Comparison of ENCODE assay signal across 8 mouse cellular contexts in the genomic region with DNA sequence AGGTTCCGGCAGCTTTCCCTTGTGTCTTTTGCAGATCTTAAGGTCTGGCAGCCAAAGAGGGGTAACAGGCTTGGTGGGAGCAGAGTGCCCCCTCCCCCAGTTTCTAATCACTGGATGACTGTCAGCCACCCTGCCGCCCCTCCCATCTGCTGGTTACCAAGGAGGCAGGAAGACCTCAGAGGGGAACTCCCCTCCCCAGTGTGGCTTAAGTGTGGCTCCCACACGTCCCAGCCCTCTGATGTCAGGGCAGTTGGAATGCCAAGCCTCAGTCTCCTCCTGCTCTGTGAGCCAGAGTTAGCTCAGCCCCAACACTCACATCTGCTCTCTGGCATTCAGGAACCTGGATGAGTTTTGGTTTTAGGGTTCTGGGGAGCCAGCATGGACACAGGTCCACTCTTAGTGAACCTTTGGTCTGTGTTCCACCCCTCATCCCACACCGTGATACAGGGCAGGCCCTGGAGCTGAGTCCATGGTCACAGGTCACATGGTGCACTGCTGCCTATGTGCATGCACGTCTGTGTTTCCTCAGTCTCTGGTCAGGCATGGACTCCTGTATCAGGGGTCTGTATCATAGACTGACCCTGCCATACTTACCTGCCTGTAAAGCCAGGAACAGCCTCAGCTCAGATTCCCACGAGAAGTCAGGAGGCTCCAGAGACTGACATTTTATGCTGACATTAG. TPM values are rescaled to one million over a fixed set of nuclear protein-coding genes. Genes with fewer than 3 reads are reported as not detected.
A peak's percentile ranks its signal among the peaks of the same experiment; 100 is the strongest.
DNase-seq lines count a peak whose midpoint lies in the region; ATAC-seq lines count a peak whose summit lies in the region.

No protein-coding gene starts in this region.

- 0 out of 2 replicates have a peak overlapping the region, but pooled peaks have one; percentile 42 for H3K9ac ChIP-seq in heart, embryonic 13.5 days
- no peak overlapping the region for H3K9ac ChIP-seq in liver, embryonic 11.5 days (ENCODE audit: low read depth, low read length)

- peak overlapping the region; percentile 56 for H3K27ac ChIP-seq in heart, embryonic 13.5 days (replicated peaks)
- H3K27ac ChIP-seq in liver, embryonic 11.5 days (ENCODE audit: low read depth, low read length), result no peak overlapping the region

- peaks cover 36% of the 10 kb centered on the region for H3K4me1 ChIP-seq in heart, embryonic 13.5 days
- H3K4me1 ChIP-seq in liver, embryonic 11.5 days (replicated peaks; ENCODE audit: control insufficient read depth, insufficient read depth, low read length), result no peaks in the 10 kb centered on the region

- H3K36me3 ChIP-seq in heart, embryonic 13.5 days, result peaks cover 78% of the 10 kb centered on the region
- peaks cover 20% of the 10 kb centered on the region for H3K36me3 ChIP-seq in liver, embryonic 11.5 days (ENCODE audit: control insufficient read depth, insufficient read depth, low read length)

- H3K4me3 ChIP-seq in heart, embryonic 13.5 days, result no peak overlapping the region
- no peak overlapping the region for H3K4me3 ChIP-seq in liver, embryonic 11.5 days (ENCODE audit: low read depth, low read length)

- H3K4me2 ChIP-seq in heart, embryonic 13.5 days, result no peak overlapping the region
- no peak overlapping the region for H3K4me2 ChIP-seq in liver, embryonic 11.5 days

- H3K9me3 ChIP-seq in heart, embryonic 13.5 days, result no peaks in the 10 kb centered on the region
- H3K9me3 ChIP-seq in liver, embryonic 11.5 days (ENCODE audit: control insufficient read depth, low read length), result no peaks in the 10 kb centered on the region

- H3K27me3 ChIP-seq in heart, embryonic 13.5 days (replicated peaks), result 0 out of 2 replicates have a peak, but pooled peaks cover 3% of the 10 kb centered on the region
- no peaks in the 10 kb centered on the region for H3K27me3 ChIP-seq in liver, embryonic 11.5 days (replicated peaks; ENCODE audit: control insufficient read depth, insufficient read depth, low read length)

- DNase-seq in 3T3-L1 (ENCODE audit: low read depth, low spot score) (peak; percentile 83), NIH3T3 (ENCODE audit: low read depth) (peak; percentile 71)
- DNase-seq in liver, embryonic 11.5 days (ENCODE audit: low spot score), result no peak
- DNase-seq in frontal cortex, postnatal 25 days (ENCODE audit: low spot score in 2 of 2), result no peak
- DNase-seq in adrenal gland, adult (ENCODE audit: inconsistent age in 2 of 2, low spot score in 1 of 2), result no peak
- no peak for DNase-seq in layer of hippocampus, adult 9-10 months (ENCODE audit: low spot score)

- 42% methylated on average over 6 of the region's 6 CpGs for WGBS in heart, embryonic 13.5 days
- 68% methylated on average over 6 of the region's 6 CpGs for WGBS in liver, embryonic 11.5 days

- ATAC-seq in heart, embryonic 13.5 days (ENCODE audit: extremely low read depth, insufficient number of reproducible peaks, low FRiP score, low TSS enrichment), result no peak
- ATAC-seq in liver, embryonic 11.5 days (replicated peaks; ENCODE audit: low FRiP score), result 0 out of 2 replicates have a peak, but pooled peaks have one; percentile 18
- no peak for ATAC-seq in granulocyte monocyte progenitor cell, adult 5-6 weeks (replicated peaks; ENCODE audit: poor library complexity, severe bottlenecking)

RNA-seq across cellular contexts. Expression of a gene that starts 45.2 kb away (rescaled TPM):
- polyA plus RNA-seq in heart, embryonic 13.5 days (2015; fragmentation: Nextera tagmentation; extraction: Ambion mirVana), result 59.4 and 60.0 TPM in 2 replicates
- polyA plus RNA-seq in liver, embryonic 11.5 days (2014; fragmentation: Nextera tagmentation; extraction: Ambion mirVana), result 30.3 and 33.2 TPM in 2 replicates
- total RNA-seq in granulocyte monocyte progenitor cell, adult 5-6 weeks (2014; fragmentation: Nextera tagmentation), result 42.8 and 42.9 TPM in 2 replicates
- 18.9 and 30.2 TPM in 2 replicates for total RNA-seq in granulocyte monocyte progenitor cell, adult 5-6 weeks (2017)

Comparison
In these comparisons a context has a peak if more than half of its experiments do, and no peak if none do; other contexts are left out.
1. DNase-seq: peak in 3T3-L1 (single experiment) and NIH3T3 (single experiment); none in liver, embryonic 11.5 days (single experiment), frontal cortex, postnatal 25 days (0 of 2), adrenal gland, adult (0 of 2) and layer of hippocampus, adult 9-10 months (single experiment).